Mouse (Mus musculus): ENCODE data around the gene AF067063.
"Not testable (repeated sequence)": the region's sequence is repeated elsewhere in the genome, so short reads cannot be mapped to it uniquely, and the experiment has no call there.

AF067063 gene

DNA sequence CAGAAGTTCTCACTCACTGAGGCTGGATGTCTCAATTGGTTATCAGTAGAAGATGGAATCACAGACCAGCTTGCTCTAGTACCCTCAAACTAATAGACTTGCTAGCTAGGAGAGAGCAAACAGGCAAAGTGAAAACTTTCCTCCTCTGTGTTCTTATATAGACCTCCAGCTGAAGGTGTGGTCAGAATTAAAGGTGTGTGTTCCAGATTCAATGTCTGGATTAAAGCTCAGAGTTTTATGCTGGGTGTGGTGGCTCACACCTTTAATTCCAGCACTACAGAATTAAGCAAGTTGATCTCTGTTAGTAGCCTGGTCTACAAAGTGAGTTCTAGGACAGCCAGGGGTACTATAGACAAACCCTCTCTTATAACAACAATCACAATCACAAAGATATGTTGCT lies at the start of gene AF067063:
Gene AF067063, minus strand, starts transcription at position 101 of the 400 bp plus-strand sequence.
- not testable (repeated sequence) for DNase-seq

DNA sequence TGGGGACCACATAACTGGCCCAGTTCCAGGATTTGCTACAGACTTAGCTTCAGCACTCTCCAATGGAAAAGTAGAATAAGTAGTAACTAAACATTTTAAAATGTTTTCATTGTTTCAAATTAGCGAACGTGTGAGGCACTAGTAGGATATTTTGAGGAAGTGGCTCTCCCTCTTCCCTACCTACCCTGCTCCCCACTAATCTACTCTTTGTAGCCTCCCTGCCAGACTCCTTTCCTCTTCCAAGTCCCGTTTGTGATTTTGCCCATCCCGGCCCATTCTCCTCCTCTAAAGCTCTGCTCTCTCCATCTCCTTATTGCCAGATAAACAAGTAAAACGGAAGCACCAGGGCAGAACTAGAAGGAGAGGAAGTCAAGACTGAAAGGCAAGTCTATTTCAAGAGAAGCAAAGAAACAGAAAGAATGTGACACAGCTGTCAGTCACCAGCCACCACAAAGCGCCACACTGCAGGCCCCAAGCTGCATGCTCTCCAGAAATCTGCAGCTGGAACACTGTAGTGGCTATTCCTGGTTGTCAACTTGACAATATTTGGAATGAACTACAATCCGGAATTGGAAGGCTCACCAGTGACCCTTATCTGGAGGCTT lies 34.5 kb upstream of the AF067063 start:
- DNase-seq: not testable (repeated sequence)

DNA sequence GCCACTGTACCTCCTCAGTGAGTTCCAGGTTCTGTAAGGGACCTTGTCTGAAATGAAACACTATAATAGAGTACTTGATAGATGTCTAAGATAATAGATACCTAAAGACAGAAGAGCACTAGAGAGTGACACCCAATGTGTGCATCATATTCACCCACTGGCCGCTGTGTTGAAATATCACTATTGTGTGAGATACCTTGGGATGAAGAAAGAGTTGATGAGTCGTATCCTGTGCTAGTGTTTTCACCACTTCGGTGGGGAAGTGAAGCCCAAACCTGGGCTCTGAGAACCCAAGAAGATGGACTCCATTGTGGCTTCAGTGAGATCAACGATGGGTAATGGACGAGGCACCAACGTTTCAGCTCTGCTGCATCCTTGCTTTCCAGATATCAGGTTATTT lies 32.4 kb upstream of the AF067063 start:
- DNase-seq: not testable (repeated sequence)

DNA sequence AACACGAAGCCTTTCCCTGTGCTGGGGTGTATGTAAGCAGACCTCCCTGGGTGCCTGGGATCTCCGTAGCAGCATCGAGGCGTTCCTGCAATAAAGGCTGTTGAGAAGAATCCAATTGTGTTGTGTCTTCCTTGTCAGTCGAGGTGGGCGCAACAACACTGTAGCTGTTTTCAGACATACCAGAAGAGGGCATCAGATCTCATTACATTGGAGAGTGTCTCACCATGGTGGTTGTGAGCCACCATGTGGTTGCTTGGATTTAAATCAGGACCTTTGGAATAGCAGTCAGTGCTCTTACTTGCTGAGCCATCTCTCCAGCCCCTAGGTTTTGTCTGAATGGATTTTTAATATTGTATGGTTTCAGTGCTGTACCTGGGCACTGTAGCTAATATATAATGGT lies 10.0 kb upstream of the AF067063 start:
- not testable (repeated sequence) for DNase-seq

DNA sequence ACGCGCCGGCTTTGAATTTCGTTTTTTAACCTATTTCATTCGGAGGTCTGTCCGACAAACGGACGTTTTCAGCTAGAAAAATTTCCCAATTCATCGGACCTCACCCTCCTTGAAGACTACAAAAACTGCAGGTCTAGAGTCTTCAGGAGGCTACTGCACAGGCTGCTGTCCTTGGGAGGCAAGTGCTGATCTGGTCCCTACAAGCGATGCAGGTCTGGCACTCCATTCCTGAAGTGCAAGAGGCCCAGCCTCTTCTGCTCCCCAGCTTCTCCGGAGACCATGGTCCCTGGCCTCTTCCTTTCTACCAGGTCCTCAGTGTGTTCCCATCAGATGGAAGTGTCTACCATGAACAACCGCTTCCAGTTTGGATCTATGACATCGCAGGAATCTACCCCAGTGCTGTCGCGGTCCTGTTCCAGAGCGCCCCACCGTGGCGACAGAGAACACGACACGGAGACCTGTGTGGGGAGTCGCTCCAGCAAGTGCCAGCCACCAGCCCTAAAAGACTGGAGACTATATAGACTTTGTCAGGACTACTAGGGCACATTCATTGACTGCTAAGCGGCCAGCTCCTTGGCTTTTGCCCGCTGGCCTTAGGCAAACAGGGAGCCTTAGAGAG lies 7.8 kb upstream of the AF067063 start:
- DNase-seq: peak; percentile 28

DNA sequence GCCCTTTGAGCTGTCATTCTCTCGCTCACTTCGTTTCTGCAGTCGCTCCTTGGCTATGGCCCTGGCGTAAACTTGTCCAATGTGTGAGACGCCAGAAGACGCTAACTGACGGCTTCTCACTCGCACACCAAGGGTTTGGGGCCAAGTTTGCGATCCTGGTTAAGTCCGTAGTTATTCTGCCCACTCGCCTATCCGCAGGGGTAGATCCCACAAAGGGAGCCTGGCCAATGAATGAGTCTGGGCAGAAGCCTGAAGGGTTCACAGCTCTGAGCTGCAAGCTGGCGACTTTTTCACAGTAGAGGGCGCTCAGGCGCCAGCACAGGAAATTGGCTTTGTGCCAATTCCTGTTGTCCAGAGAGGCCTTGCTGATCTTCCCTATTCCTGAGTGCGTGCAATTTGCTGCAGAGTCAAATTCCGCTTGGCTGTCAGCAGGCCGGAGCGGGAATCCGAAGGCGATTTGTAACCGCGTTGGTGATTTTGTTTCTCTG lies 6.4 kb upstream of the AF067063 start:
- DNase-seq: not testable (repeated sequence)

DNA sequence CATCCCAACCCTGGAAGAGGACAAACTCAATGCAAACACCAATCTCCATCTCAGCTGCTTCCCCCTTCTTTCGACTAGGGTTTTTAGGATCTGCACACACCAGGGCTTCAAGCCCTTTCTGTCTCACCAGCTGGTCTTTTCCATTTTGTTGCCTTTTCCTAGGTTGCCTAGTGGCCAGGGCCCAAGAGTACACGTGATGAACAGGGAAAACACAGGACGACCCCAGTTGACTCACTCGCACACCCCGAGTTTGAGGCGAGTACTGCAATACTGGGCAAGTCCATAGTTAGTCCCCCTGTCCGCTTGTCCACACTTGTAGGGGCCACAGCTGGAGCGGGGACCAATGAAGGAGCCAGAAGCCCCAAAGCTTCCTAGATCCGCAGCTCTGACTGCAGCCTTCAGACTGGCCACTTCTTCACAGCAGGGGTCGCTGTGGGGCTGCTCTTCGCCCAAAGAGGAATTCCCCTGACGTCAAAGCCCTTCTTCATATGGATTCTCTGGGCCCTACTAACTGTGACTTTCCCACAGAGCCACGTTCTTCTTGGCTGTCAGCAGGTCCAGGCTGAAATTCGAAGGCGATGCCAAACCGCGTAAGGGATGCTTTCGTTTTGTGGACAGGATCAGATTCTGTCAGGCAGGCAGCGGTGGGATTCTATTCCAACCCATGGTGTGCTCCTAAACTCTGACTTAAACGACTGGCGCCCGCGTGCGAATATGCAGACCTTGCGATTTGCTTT lies 5.5 kb upstream of the AF067063 start, which contains the start of gene D13Ertd608e:
Gene D13Ertd608e, plus strand, starts transcription at position 687 of the 737 bp plus-strand sequence.
- DNase-seq: peak; percentile 14

DNA sequence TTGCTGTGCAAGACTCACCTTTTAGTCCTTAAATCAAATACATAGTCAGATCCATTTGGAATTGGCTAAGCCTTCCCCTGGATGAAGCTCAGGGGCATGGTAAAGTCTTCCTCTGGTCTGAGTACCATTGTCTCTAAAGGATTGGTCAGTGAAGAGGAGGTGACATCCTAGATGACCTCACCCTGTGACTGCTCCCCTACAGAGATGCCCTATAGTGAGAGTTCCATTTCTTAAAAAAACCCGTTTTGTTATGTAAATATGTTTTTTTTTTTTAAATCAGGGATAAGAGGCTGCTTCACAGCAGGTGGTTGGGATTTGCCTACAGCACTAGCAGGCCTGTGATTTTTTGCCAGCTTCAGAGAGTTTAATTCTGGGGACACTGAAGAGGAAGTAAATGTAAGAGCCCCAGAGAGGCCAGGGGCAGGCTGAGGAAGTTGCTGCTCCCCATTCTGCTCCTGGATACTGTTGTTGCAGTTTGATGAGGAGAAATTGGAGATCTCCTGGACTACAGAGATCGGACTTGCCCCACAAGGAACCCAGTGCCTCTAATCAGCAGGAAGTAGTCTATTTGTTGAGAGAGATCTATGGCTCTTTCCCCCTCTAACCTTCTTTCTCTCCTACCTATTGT lies 12.3 kb downstream of the AF067063 start:
- DNase-seq: no peak

DNA sequence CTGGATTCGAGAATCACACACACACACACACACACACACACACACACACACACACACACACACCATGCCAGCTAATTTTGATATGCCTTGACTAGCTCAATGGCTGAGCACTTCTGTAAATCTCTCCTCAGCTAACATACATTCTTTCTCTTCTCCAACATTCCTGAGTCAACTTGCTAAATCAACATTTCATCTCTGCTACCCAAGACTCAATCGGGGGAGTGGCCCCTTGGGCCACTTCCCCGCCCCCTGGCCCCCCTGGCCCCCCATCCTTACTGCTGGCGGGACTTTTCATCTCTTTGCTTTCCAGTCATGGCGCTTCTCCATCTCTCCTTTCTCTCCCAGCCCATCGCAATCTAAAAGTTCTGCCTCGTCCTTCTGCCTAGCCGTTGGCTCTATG lies 13.2 kb downstream of the AF067063 start:
- DNase-seq: no peak

DNA sequence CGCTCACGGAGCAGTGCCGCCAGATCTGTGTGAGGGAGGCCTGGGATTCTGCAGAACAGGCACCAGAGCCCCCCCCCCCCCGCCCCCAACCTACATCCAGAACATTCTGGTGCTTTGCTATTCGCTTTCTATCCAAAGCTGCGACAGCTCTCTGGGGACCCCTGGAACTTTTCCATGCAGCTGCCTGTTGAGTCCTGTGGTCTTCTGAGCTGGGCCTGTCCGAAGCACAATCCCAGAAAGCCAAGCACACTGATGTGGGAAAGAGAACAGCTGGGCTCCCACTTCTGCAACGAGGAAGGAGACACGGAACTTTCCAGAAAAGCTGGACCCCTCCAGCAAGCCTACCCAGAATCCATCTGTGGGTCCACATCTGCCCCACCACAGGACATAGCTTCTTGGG lies 20.0 kb downstream of the AF067063 start:
- DNase-seq: no peak

DNA sequence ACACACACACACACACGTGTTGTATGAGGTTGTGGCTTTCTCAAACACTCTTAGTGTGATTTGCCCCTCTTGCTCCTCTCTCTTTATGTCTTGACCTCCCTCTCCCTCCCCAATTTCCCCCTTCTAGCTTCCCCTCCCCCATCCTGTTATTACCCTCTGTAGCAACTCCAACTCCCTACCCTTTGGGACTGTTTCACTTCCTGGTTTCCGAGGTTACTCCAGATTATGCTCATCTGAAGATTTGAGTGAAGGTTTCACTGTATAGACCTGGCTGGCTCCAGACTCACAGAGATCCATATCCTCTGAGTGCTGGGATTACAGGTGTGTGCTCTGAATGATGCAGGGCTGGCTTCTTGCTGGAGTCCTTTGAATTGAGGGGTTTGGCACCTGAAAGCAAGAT lies 21.1 kb downstream of the AF067063 start:
- no peak for DNase-seq

DNA sequence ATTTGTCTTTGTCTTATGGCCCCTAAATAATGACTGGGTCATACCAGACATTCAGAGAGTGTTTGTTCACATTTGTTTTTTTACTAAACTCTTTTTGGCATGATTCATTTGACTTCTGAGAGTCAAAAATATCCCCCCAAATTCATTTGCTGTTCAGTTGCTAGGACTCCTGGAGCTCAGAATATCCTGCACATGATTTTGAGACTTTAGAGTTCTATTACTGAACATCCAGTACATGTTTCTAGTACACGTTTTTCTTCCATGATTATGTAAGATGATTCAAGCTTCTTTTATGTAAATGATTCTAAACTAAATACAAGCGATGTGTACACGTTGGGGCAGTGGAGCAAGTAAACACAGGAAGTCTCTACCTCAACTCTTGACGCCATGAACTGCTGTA lies 32.4 kb downstream of the AF067063 start:
- DNase-seq: no peak

DNA sequence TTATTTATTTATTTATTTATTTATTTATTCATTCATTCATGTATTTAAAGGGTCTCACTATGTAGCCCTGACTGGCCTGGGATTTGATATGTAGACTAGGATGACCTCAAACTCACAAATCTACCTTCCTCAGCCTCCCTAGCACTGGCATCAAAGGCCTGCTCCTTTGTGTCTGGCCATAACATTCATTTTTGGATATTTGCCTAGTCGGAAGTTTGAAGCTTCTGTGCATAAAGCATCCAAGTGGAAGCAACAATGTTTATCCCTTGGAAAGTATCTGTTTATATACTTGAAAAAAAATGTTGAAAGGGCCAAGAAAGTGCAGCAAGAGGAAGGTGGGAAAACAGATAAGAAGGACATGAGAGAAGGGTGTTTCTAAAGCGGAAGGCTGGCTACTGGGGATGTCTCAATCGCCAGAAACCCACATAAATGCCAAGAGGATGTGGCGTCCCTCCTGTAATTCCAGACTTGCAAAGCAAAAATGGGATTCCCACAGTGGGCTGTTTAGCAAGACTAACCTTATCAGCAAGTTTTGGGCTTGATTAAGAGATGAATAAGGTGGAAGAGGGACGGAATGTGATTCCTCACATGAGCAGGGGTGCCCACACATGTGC lies 37.1 kb downstream of the AF067063 start:
- no peak for DNase-seq

DNA sequence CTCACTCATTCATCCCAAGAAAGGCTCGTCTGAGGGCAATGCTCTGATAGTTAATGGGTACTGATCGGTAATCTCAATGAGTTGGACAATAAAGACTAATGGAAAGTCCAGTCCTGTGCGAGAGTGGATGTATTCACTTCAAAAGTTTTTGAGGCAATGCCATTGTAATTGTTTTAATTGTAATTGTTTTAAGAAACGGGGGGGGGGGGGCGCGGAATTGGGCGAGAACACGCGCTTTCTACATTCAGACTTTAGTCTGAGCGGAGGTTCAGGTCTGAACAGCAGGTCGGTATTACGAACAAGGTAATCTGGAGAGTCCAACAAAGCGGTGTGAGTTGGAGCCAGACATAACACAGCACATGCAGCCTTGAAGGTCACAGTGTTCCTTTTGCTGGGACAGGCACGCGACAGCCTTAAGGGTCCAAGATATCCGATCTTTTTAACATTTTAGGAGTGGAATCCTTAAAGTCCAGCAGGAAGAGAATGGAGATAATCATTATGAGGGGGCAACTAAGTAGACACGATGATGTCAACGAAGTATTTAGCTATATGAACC lies 38.4 kb downstream of the AF067063 start:
- DNase-seq: no peak

DNA sequence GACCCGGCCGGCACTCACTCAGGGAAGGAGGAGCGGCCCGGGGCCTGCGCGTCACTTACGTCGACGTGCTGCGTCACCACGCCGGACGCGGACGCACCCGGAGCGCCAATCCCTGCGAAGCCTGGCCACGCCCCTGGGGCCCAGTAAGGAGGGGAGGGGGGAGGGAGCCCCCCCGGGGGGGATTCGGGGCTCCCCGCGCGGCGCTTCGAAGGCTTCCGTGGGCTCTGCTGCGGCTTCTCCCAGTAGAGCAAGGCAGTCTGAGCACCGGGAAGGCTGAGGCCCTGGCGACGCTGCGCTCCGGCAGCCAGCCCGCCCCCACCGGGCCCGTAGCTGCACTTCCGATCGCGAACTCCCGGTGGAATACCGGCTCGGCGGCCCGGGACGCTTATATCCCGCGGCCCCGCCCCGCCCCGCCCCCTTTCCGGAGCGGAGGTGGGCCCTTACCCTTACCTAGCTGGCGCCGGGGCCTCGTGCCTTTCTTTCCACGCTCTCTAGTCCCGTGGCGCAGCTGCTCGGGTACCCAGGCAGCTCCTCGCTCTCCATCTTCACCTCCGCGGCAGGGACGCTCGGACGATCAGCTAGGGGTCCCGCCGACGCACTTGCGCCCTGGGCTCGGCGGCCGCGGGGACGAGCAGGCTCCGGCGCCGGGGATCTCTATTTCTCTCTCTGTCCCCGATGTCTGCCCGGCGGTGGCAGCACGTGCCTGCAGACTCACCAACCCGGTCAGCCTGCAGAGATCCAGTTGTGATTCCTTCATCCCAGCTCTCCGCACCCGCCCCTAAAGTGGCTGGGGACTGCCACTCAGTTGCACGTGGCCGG lies 39.0 kb downstream of the AF067063 start, which contains the start of gene Zfp131:
Gene Zfp131, minus strand, starts transcription at position 129 of the 819 bp plus-strand sequence.
- peak; percentile 96 for DNase-seq

DNA sequence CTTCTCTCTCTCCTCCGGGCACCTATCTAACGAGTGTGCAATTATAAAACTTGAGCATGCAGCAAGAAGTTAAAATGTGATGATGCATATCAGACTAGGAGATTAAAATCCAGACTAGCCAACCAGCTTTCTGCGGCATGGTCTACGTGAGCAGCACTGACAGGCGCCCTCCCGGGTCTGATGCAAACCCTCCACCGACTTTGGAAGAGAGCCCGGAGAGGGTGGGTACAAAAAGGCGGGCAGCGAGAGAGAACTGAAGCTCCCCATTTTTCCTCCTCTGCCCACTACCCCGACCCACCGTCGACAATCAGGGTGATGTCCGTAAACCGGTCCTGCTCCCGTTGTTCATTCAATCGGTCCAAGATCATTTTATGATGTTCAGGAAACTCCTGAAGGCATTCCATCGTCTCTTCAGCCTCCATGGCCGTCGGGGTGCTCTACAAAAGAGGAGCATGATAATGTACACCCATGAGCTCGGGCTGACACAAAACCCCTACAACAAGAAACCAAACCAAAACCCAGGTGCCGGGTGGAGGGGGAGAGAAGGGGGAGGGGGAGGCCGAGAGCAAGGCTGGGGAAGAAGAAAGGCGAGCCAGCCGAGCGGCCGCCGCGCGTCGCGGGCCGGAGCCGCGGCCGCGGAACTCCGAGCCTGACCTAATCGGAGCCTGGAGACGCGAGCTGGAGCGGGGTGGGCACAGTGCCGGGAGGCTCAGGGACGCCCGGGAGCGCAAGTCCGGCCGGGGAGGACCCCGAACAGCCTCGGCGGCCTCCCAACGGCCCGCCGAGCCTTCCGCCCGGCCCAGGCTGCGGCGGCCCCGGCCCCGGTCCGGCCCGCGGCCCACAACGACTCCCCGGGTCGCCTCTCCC lies 39.9 kb downstream of the AF067063 start:
- peak; percentile 68 for DNase-seq

DNA sequence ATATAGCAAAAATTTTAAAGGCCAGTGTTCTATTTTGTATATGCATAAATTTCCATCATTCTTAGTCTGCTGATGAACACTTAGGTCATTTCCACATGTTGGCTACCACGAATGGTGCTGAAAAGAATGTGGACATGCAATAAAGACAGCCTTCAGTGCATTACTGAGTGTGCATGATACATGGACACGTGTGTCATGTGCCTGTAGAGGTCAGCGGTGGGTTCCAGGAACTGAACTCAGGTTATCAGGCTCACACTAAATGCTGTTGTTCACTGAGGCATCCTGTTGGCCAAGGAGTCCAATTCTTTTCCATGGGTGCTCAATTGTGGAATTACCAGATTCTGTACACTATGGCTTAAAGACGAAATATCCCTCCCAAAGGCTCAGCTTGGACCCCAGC lies 46.4 kb downstream of the AF067063 start:
- DNase-seq: no peak

Measured in right cerebral cortex, postnatal 14 days (tissue).